Mouse (Mus musculus) lung, adult 2 months (tissue): ENCODE data around the gene Gtdc1.

Source experiments
- CTCF ChIP-seq: fragments of 200-500 bp; IDR thresholded peaks from 2 replicates; pipeline ENCODE4 v1.5.1; 2011; ENCODE audit warnings: mild to moderate bottlenecking, low read length, control low read depth; ENCODE audit not compliant: insufficient read depth
- POLR2A ChIP-seq: fragments of 200-500 bp; IDR thresholded peaks from 2 replicates; pipeline ENCODE4 v1.6.1; 2011; ENCODE audit warnings: low read depth, mild to moderate bottlenecking, control low read depth, low read length, borderline replicate concordance; ENCODE audit errors: extremely low read depth

- TF ChIP-seq CTCF (no peak), POLR2A (no peak)
These were observed 24.3 kb upstream of the Gtdc1 start for GRCm38 (mm10) chr2:44951651-44952213.
